Mouse (Mus musculus) erythroblast, embryonic 14.5 days (primary cell): ENCODE measurements at regions not wholly inside any gene's neighbourhood (a gene's known extent, or its start where the extent isn't known, plus 50 kb on each side); places are given as distances from the start of the nearest gene placed in this dataset.
A peak's percentile ranks its signal among the peaks of the same experiment; 100 is the strongest.
"Not testable (repeated sequence)": the region's sequence is repeated elsewhere in the genome, so short reads cannot be mapped to it uniquely, and the experiment has no call there.

Experiments used
- H3K27me3 ChIP-seq: 2 replicates; pipeline ENCODE4 v1.6.1; 2012; ENCODE audit warnings: inconsistent platforms; ENCODE audit not compliant: control insufficient read depth
- H3K36me3 ChIP-seq: 2 replicates; pipeline ENCODE4 v1.6.1; 2012; ENCODE audit warnings: mild to moderate bottlenecking, inconsistent platforms; ENCODE audit not compliant: control insufficient read depth
- H3K4me1 ChIP-seq: 2 replicates; pipeline ENCODE4 v1.6.1; 2012; ENCODE audit warnings: inconsistent platforms; ENCODE audit not compliant: control insufficient read depth
- H3K4me3 ChIP-seq: replicated peaks from 2 replicates; pipeline ENCODE3; 2012; ENCODE audit warnings: moderate library complexity, mild to moderate bottlenecking, inconsistent platforms
- H3K9me3 ChIP-seq: 2 replicates; pipeline ENCODE4 v1.6.1; 2012; ENCODE audit warnings: low read length, inconsistent platforms, mixed read lengths; ENCODE audit not compliant: control insufficient read depth
- GATA1 ChIP-seq: IDR thresholded peaks from 2 replicates; pipeline ENCODE4 v1.6.1; 2012; ENCODE audit warnings: low read length, inconsistent platforms, mixed read lengths
- TAL1 ChIP-seq: IDR thresholded peaks from 3 replicates; pipeline ENCODE4 v1.6.1; 2012; ENCODE audit warnings: low read length, inconsistent platforms, mixed read lengths

DNA sequence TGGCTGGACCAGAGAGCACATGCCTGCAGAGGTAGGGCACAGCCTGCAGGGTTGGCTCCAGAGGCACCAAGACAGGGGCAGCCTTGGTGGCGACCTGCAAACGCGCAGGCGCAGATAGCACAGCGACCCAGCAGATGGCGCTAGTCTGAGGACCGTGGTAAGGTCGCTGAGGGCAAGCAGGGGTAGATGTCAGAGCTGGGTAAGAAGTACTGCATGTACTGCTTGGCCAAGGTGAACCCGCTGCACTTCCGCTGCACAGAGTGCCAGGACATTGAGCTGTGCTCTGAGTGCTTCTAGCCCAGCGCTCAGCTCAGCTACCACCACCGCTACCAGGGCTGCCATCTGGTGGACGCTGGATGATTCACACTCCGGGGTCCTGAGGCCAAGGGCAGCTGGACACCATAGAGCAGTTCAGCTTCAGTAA is 68.3 kb downstream of the Hsp90b1 start:
- H3K4me1 ChIP-seq, H3K9me3 ChIP-seq, H3K36me3 ChIP-seq, H3K27me3 ChIP-seq: not testable (repeated sequence)
- H3K4me3 ChIP-seq = peak overlapping the region; percentile 17

DNA sequence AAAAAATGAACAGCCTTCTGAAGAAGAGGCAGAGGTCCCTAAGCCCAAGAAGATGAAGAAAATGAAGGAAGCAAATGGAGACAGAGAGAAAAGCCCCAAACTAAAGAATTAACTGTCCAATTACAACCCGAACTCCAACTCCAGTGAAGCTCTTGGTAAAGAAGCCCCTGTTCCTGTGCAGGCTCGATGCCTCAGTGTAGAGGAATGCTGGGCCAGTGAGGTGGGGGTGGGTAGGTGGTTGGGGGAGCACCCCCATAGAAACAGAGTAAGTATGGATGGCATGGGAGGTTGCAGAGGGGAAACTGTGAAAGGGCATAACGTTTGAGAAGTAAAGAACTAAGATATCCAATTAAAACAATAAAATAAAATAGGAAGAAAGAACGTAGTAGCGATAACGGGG is 68.8 kb downstream of the Hsp90b1 start:
- not testable (repeated sequence) for H3K4me1 ChIP-seq, H3K36me3 ChIP-seq, H3K4me3 ChIP-seq, H3K9me3 ChIP-seq, H3K27me3 ChIP-seq

DNA sequence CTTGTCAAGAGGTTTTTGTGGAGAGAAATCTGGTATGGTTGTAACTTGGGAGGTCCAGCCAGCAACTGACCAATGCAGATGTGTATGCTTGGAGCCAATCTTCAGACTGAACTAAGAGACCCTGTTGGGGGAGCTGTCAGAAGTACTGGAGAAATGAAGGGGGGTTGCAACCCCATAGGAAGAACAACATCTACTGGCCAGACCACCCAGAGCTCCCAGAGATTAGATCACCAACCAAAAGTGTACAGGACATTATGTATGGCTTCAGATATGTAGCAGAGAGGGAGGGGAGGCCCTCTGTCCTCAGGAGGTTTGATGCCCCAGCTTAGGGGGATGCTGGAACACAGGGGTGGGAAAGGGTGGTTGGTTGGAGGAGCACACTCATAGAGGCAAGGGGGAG is 78.6 kb downstream of the Hsp90b1 start:
- not testable (repeated sequence) for H3K4me1 ChIP-seq, H3K4me3 ChIP-seq, H3K27me3 ChIP-seq, H3K36me3 ChIP-seq, H3K9me3 ChIP-seq

DNA sequence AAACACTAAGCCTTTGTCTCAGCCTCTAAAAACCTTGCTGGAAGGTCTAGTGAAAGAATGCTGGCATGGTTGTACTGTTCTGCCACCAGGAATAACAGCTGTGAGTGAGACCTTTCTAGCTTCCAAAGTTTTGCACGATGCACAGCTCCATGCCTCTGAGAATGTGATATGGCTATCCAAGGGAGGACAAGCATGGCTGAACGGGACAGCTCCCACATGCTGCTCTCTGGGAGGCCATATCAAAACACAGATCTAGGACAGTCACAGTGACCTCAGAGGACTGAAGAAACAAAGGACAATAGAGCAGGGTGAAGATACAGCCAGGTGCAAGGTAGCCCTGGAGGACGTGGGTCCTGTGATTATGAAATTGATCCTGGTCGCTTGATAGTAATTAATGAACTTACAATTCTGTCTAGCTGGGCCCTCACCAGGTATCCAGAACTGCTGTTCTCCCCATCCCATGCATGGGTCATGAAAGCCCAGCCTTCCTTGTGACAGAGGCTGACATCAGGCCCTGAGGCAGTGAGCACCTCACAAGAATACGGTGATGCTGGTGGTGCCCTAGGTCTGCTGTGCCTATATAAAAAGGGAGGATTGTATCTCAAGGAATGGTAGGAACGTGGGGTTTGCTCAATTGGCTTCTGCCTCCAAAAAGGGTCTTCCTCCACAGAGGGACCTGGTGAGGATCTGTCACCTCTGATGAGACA is 87.2 kb downstream of the Hsp90b1 start:
- not testable (repeated sequence) for H3K4me3 ChIP-seq, H3K9me3 ChIP-seq, H3K4me1 ChIP-seq, H3K27me3 ChIP-seq, H3K36me3 ChIP-seq

DNA sequence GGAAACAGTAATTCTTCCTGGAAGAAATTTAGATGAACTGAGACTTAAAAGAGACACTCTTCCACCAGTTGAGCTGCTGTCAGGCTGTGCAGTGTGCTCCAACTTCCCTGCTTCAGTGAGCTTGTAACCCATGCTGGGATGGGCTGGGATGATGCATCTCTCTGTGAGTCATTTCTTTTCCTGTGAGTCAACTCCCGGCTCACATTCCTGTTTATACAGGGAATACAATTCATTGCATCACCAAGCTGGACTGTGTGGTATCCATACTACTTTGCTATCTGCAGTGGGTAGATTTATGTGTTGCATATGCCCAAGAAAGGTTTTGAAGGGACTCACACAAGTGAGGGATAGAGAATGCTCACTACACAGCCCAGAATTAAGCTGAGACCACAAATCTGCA is 93.0 kb downstream of the Hsp90b1 start:
- not testable (repeated sequence) for H3K4me3 ChIP-seq, H3K4me1 ChIP-seq, H3K9me3 ChIP-seq, H3K27me3 ChIP-seq, H3K36me3 ChIP-seq

DNA sequence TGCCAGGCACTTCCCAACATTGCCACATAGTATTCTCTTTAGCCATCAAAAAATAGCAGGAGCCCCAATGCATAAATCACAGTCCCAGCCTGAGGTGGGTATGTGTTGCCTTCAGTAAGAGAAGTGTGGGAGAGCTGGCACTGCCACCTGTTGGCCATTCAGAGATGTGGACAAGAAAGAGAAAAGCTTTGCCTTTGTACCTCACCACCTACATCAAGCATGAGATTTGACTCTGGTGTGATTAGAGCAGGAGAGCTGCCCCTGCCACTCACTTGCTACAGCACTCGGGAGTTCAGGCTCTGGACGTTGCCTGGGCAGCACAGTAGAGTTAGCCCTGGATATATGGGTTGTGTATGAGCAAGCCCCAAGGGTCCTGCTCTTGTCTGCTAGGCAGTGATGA is 95.3 kb downstream of the Hsp90b1 start:
- H3K27me3 ChIP-seq, H3K9me3 ChIP-seq, H3K4me3 ChIP-seq, H3K4me1 ChIP-seq, H3K36me3 ChIP-seq: not testable (repeated sequence)

DNA sequence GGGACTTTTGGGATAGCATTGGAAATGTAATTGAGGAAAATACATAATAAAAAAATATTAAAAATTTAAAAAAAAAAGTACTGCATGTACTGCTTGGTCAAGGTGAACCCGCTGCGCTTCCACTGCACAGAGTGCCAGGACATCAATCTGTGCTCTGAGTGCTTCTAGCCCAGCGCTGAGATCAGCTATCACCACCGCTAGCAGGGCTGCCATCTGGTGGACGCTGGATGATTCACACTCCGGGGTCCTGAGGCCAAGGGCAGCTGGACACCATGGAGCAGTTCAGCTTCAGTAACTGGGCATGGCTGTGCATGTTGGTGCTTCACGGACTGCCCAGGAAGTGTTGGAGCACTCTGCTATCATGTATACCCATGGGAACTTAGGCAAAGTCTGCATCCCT is 102.1 kb upstream of the Syn3 start:
- not testable (repeated sequence) for H3K4me3 ChIP-seq, H3K4me1 ChIP-seq, H3K9me3 ChIP-seq, H3K27me3 ChIP-seq, H3K36me3 ChIP-seq

DNA sequence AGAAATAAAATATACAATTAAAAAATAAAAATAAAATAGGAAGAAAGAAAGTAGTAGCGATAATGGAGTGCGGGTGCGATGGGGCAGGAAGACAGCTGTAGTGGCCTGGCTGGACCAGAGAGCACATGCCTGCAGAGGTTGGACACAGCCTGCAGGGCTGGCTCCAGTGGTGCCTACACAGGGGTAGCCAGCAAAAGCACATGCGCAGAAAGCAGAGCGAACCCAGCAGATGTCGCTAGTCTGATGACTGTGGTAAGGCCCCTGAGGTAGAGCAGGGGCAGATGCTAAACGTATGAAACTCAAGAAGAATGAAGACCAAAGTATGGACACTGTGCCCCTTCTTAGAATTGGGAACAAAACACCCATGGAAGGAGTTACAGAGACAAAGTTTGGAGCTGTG is 101.3 kb upstream of the Syn3 start:
- not testable (repeated sequence) for H3K36me3 ChIP-seq, H3K27me3 ChIP-seq, H3K4me3 ChIP-seq, H3K9me3 ChIP-seq, H3K4me1 ChIP-seq

DNA sequence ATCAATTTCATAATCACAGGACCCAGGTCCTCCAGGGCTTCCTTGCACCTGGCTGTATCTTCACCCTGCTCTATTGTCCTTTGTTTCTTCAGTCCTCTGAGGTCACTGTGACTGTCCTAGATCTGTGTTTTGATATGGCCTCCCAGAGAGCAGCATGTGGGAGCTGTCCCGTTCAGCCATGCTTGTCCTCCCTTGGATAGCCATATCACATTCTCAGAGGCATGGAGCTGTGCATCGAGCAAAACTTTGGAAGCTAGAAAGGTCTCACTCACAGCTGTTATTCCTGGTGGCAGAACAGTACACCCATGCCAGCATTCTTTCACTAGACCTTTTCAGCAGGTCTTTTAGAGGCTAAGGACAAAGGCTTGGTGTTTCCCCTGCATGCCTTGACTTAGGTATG is 91.5 kb upstream of the Syn3 start:
- H3K4me3 ChIP-seq, H3K27me3 ChIP-seq: not testable (repeated sequence)

DNA sequence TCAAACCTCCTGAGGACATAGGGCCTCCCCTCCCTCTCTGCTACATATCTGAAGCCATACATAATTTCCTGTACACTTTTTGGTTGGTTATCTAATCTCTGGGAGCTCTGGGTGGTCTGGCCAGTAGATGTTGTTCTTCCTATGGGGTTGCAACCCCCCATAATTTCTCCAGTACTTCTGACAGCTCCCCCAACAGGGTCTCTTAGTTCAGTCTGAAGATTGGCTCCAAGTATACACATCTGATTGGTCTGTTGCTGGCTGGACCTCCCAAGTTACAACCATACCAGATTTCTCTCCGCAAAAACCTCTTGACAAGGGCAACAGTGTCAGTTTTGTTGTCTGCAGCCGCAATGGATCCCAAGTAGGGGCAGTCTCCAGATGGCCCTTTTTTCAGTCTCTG is 68.2 kb upstream of the Syn3 start:
- not testable (repeated sequence) for H3K4me3 ChIP-seq, H3K36me3 ChIP-seq, H3K27me3 ChIP-seq, H3K9me3 ChIP-seq, H3K4me1 ChIP-seq

More for the DNA sequence above, 91.5 kb upstream of the Syn3 start:
- H3K9me3 ChIP-seq, H3K4me1 ChIP-seq, H3K36me3 ChIP-seq: not testable (repeated sequence)

DNA sequence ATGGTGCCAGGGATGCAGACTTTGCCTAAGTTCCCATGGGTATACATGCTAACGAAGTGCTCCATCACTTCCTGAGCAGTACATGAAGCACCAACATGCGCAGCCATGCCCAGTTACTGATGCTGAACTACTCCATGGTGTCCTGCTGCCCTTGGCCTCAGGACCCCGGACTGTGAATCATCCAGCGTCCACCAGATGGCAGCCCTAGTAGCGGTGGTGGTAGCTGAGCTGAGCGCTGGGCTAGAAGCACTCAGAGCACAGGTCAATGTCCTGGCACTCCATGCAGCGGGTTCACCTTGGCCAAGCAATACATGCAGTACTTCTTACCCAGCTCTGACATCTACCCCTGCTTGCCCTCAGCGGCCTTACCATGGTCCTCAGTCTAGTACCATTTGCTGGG is 57.1 kb upstream of the Syn3 start:
- Histone ChIP-seq H3K9me3 (no peaks in the 10 kb centered on the region), H3K4me3 (no peak overlapping the region), H3K4me1 (no peaks in the 10 kb centered on the region), H3K27me3 (no peaks in the 10 kb centered on the region), H3K36me3 (no peaks in the 10 kb centered on the region)
- TF ChIP-seq TAL1 (no peak), GATA1 (no peak)
